Mouse (Mus musculus) bone marrow macrophage, adult 2 months (primary cell): ENCODE data around the gene Aldh3b2. TPM values are rescaled to one million over a fixed set of nuclear protein-coding genes. Genes with fewer than 3 reads are reported as not detected.

Experiments used
- H3K27ac ChIP-seq: 2 replicates; pipeline ENCODE4 v1.5.1; 2012; ENCODE audit warnings: low read depth, low read length; ENCODE audit not compliant: insufficient read depth
- H3K4me1 ChIP-seq: 2 replicates; pipeline ENCODE4 v1.6.1; 2012; ENCODE audit warnings: low read length; ENCODE audit not compliant: control insufficient read depth, insufficient read depth
- H3K4me3 ChIP-seq: 2 replicates; pipeline ENCODE4 v1.5.1; 2012; ENCODE audit warnings: mild to moderate bottlenecking, low read length, moderate library complexity; ENCODE audit not compliant: insufficient read depth
- CTCF ChIP-seq: IDR thresholded peaks from 2 replicates; pipeline ENCODE4 v1.5.1; 2012; ENCODE audit warnings: low read depth, mild to moderate bottlenecking, low read length, moderate library complexity
- POLR2A ChIP-seq: IDR thresholded peaks from 2 replicates; pipeline ENCODE4 v1.6.1; 2012; ENCODE audit warnings: mild to moderate bottlenecking, low read depth, low read length, borderline replicate concordance
- polyA plus RNA-seq: library from polyadenylated mRNA; stranded (reverse); fragments of >200 nt; gene quantifications from 2 replicates; pipeline ENCODE4 v1.2.4, GENCODE M21; 2012; ENCODE audit not compliant: missing spikeins, insufficient read depth, insufficient read length

Gene Aldh3b2
- polyA plus RNA-seq, 1 experiment: not detected

GRCm38 (mm10) chr19:3983527-3984200 lies 11.5 kb downstream of the Aldh3b2 start:
- Histone ChIP-seq H3K4me3 (no peak overlapping the region), H3K27ac (no peak overlapping the region), H3K4me1 (peaks cover 5% of the 10 kb centered on the region; the same call in 1 of the 2 replicates)
- TF ChIP-seq CTCF: no peak
- no peak for TF ChIP-seq POLR2A

GRCm38 (mm10) chr19:3985261-3985681 lies 13.1 kb downstream of the Aldh3b2 start:
- H3K4me3 ChIP-seq: no peak overlapping the region
- no peak overlapping the region for H3K27ac ChIP-seq
- TF ChIP-seq CTCF (no peak), POLR2A (no peak)
- peaks cover 5% of the 10 kb centered on the region; the same call in 1 of the 2 replicates for H3K4me1 ChIP-seq

- TF ChIP-seq CTCF (no peak), POLR2A (no peak)
- H3K27ac ChIP-seq: no peak within 1 kb of the TSS
- H3K4me1 ChIP-seq: peaks cover 5% of the 10 kb centered on the region; the same call in 1 of the 2 replicates
- no peak within 1 kb of the TSS for H3K4me3 ChIP-seq
Observed at GRCm38 (mm10) chr19:3986334-3986733, 14.2 kb downstream of the Aldh3b2 start, which contains the start of gene Acy3. TSS of gene Acy3 (plus strand) at chr19:3986570.

GRCm38 (mm10) chr19:3988066-3988465 lies 15.9 kb downstream of the Aldh3b2 start:
- H3K27ac ChIP-seq: no peak overlapping the region
- peaks cover 5% of the 10 kb centered on the region; the same call in 1 of the 2 replicates for H3K4me1 ChIP-seq
- no peak for TF ChIP-seq POLR2A
- no peak for TF ChIP-seq CTCF
- H3K4me3 ChIP-seq: no peak overlapping the region

- TF ChIP-seq CTCF (no peak), POLR2A (no peak)
- no peak overlapping the region for H3K4me3 ChIP-seq
- no peak overlapping the region for H3K27ac ChIP-seq
- H3K4me1 ChIP-seq: peaks cover 5% of the 10 kb centered on the region; the same call in 1 of the 2 replicates
Observed at GRCm38 (mm10) chr19:3988750-3989149, 16.6 kb downstream of the Aldh3b2 start.

GRCm38 (mm10) chr19:3990804-3991203 lies 18.7 kb downstream of the Aldh3b2 start:
- H3K4me3 ChIP-seq: no peak overlapping the region
- no peak overlapping the region for H3K27ac ChIP-seq
- no peak for TF ChIP-seq CTCF
- peaks cover 5% of the 10 kb centered on the region; the same call in 1 of the 2 replicates for H3K4me1 ChIP-seq

GRCm38 (mm10) chr19:3991562-3991961 lies 19.4 kb downstream of the Aldh3b2 start:
- Histone ChIP-seq H3K4me1 (peaks cover 6% of the 10 kb centered on the region), H3K27ac (no peak overlapping the region), H3K4me3 (no peak overlapping the region)
- TF ChIP-seq POLR2A: no peak
- no peak for TF ChIP-seq CTCF

GRCm38 (mm10) chr19:3991966-3992365 lies 19.8 kb downstream of the Aldh3b2 start:
- peaks cover 3% of the 10 kb centered on the region for H3K4me1 ChIP-seq
- TF ChIP-seq CTCF: no peak
- TF ChIP-seq POLR2A: no peak
- no peak overlapping the region for H3K4me3 ChIP-seq
- no peak overlapping the region for H3K27ac ChIP-seq

- Histone ChIP-seq H3K27ac (no peak within 1 kb of the TSS), H3K4me3 (no peak within 1 kb of the TSS), H3K4me1 (peaks cover 3% of the 10 kb centered on the region)
- no peak for TF ChIP-seq POLR2A
- no peak for TF ChIP-seq CTCF
Observed at GRCm38 (mm10) chr19:3992416-3992815, 20.3 kb downstream of the Aldh3b2 start, which contains the start of gene Tbx10. TSS of gene Tbx10 (plus strand) at chr19:3992752.

GRCm38 (mm10) chr19:3994932-3995331 lies 22.8 kb downstream of the Aldh3b2 start:
- H3K4me3 ChIP-seq: no peak overlapping the region
- H3K27ac ChIP-seq: no peak overlapping the region
- TF ChIP-seq CTCF (no peak), POLR2A (no peak)
- peaks cover 17% of the 10 kb centered on the region for H3K4me1 ChIP-seq

GRCm38 (mm10) chr19:3995505-3995904 lies 23.4 kb downstream of the Aldh3b2 start:
- TF ChIP-seq CTCF (no peak), POLR2A (no peak)
- H3K4me3 ChIP-seq: no peak overlapping the region
- H3K27ac ChIP-seq: no peak overlapping the region
- H3K4me1 ChIP-seq: peaks cover 17% of the 10 kb centered on the region
